Mouse (Mus musculus): ENCODE data around the gene Atp6v0a1. TPM values are rescaled to one million over a fixed set of nuclear protein-coding genes. Genes with fewer than 3 reads are reported as not detected.

The Atp6v0a1 gene
- polyA plus RNA-seq, 1 experiment = 45.0 TPM

GRCm38 (mm10) chr11:101111178-101111577 is 101.9 kb downstream of the Atp6v0a1 start:
- Histone ChIP-seq H3K4me3 (no peak overlapping the region), H3K36me3 (ENCODE audit: control insufficient read depth, insufficient read depth) (peaks cover 3% of the 10 kb centered on the region), H3K4me2 (ENCODE audit: low read depth) (no peak overlapping the region), H3K27me3 (ENCODE audit: control insufficient read depth, insufficient read depth, insufficient read length) (no peaks in the 10 kb centered on the region), H3ac (ENCODE audit: control insufficient read depth, insufficient read length) (no peak overlapping the region), H3K79me2 (ENCODE audit: control insufficient read depth, insufficient read depth) (peaks cover 93% of the 10 kb centered on the region)
- no peak for TF ChIP-seq POLR2A (IDR thresholded peaks at IDR 0.05; ENCODE audit: insufficient read length, low read depth)
- TF ChIP-seq SRF (IDR thresholded peaks at IDR 0.05; ENCODE audit: control insufficient read depth, insufficient read length, low read depth) = no peak
- no peak for TF ChIP-seq USF1 (IDR thresholded peaks at IDR 0.05; ENCODE audit: low read depth)
- TF ChIP-seq POLR2AphosphoS2 (IDR thresholded peaks at IDR 0.05; ENCODE audit: insufficient read length, low read depth) = no peak
- no peak for TF ChIP-seq REST (IDR thresholded peaks at IDR 0.05; ENCODE audit: insufficient read depth, insufficient read length)
- TF ChIP-seq MAX (IDR thresholded peaks at IDR 0.05; ENCODE audit: low read depth) = no peak
- no peak for TF ChIP-seq TCF3 (IDR thresholded peaks at IDR 0.05; ENCODE audit: insufficient read length, low read depth)
- TF ChIP-seq MYOD1 (IDR thresholded peaks at IDR 0.05; ENCODE audit: control insufficient read depth in 1 of 3, insufficient read length in 2 of 3, low read depth in 2 of 3) = no peak
- TF ChIP-seq E2F4 (IDR thresholded peaks at IDR 0.05; ENCODE audit: insufficient read depth) = no peak
- no peak for TF ChIP-seq MYOG (IDR thresholded peaks at IDR 0.05; ENCODE audit: control insufficient read depth in 1 of 3, insufficient read depth in 1 of 3, insufficient read length in 2 of 3, low read depth in 2 of 3)
- no peak for TF ChIP-seq CEBPB (IDR thresholded peaks at IDR 0.05; ENCODE audit: insufficient read depth, poor library complexity, severe bottlenecking)
- no peak for TF ChIP-seq TCF12 (IDR thresholded peaks at IDR 0.05; ENCODE audit: insufficient read depth, poor library complexity, severe bottlenecking)

- Histone ChIP-seq H3ac (ENCODE audit: control insufficient read depth, insufficient read length) (no peak overlapping the region), H3K4me3 (no peak overlapping the region), H3K4me2 (ENCODE audit: low read depth) (no peak overlapping the region), H3K36me3 (ENCODE audit: control insufficient read depth, insufficient read depth) (peaks cover 7% of the 10 kb centered on the region), H3K79me2 (ENCODE audit: control insufficient read depth, insufficient read depth) (peaks cover 99% of the 10 kb centered on the region), H3K27me3 (ENCODE audit: control insufficient read depth, insufficient read depth, insufficient read length) (no peaks in the 10 kb centered on the region)
- no peak for TF ChIP-seq E2F4 (IDR thresholded peaks at IDR 0.05; ENCODE audit: insufficient read depth)
- TF ChIP-seq REST (IDR thresholded peaks at IDR 0.05; ENCODE audit: insufficient read depth, insufficient read length) = no peak
Observed at GRCm38 (mm10) chr11:101112186-101112585, 102.9 kb downstream of the Atp6v0a1 start.

Other genes with a start within 250 kb of the Atp6v0a1 start
- gene Kcnh4, start 249.5 kb upstream of the Atp6v0a1 start, polyA plus RNA-seq (2012; fragmentation: generic; extraction: Trizol) = 0.05 TPM
- gene Hcrt, start 246.5 kb upstream of the Atp6v0a1 start, polyA plus RNA-seq (2012; fragmentation: generic; extraction: Trizol) = not detected
- 10.4 TPM for gene Ghdc, start 238.5 kb upstream of the Atp6v0a1 start, polyA plus RNA-seq (2012; fragmentation: generic; extraction: Trizol)
- gene Stat5b, start 158.7 kb upstream of the Atp6v0a1 start, polyA plus RNA-seq (2012; fragmentation: generic; extraction: Trizol) = 12.0 TPM
- 27.2 TPM for gene Stat5a, start 150.1 kb upstream of the Atp6v0a1 start, polyA plus RNA-seq (2012; fragmentation: generic; extraction: Trizol)
- 93.7 TPM for gene Stat3, start 69.9 kb upstream of the Atp6v0a1 start, polyA plus RNA-seq (2012; fragmentation: generic; extraction: Trizol)
- gene Cavin1, start 38.6 kb upstream of the Atp6v0a1 start, polyA plus RNA-seq (2012; fragmentation: generic; extraction: Trizol) = 284 TPM
- gene Naglu, start 60.6 kb downstream of the Atp6v0a1 start, polyA plus RNA-seq (2012; fragmentation: generic; extraction: Trizol) = 19.8 TPM
- 0.49 TPM for gene Hsd17b1, start 69.0 kb downstream of the Atp6v0a1 start, polyA plus RNA-seq (2012; fragmentation: generic; extraction: Trizol)
- gene Coasy, start 73.1 kb downstream of the Atp6v0a1 start, polyA plus RNA-seq (2012; fragmentation: generic; extraction: Trizol) = 39.7 TPM
- 29.3 TPM for gene Mlx, start 77.8 kb downstream of the Atp6v0a1 start, polyA plus RNA-seq (2012; fragmentation: generic; extraction: Trizol)
- 7.1 TPM for gene Psmc3ip, start 86.0 kb downstream of the Atp6v0a1 start, polyA plus RNA-seq (2012; fragmentation: generic; extraction: Trizol)
- gene Retreg3, start 110.4 kb downstream of the Atp6v0a1 start, polyA plus RNA-seq (2012; fragmentation: generic; extraction: Trizol) = 41.2 TPM
- 87.5 TPM for gene Tubg1, start 110.5 kb downstream of the Atp6v0a1 start, polyA plus RNA-seq (2012; fragmentation: generic; extraction: Trizol)
- gene Tubg2, start 146.5 kb downstream of the Atp6v0a1 start, polyA plus RNA-seq (2012; fragmentation: generic; extraction: Trizol) = 0.18 TPM
- 1.3 TPM for gene Cntnap1, start 161.1 kb downstream of the Atp6v0a1 start, polyA plus RNA-seq (2012; fragmentation: generic; extraction: Trizol)
- 53.6 TPM for gene Plekhh3, start 161.9 kb downstream of the Atp6v0a1 start, polyA plus RNA-seq (2012; fragmentation: generic; extraction: Trizol)
- 0.56 TPM for gene Ccr10, start 166.0 kb downstream of the Atp6v0a1 start, polyA plus RNA-seq (2012; fragmentation: generic; extraction: Trizol)
- gene Ezh1, start 217.0 kb downstream of the Atp6v0a1 start, polyA plus RNA-seq (2012; fragmentation: generic; extraction: Trizol) = 13.7 TPM
- 2.5 TPM for gene Ramp2, start 236.6 kb downstream of the Atp6v0a1 start, polyA plus RNA-seq (2012; fragmentation: generic; extraction: Trizol)
- 141 TPM for gene Vps25, start 244.3 kb downstream of the Atp6v0a1 start, polyA plus RNA-seq (2012; fragmentation: generic; extraction: Trizol)